Mouse (Mus musculus) CH12.LX (cell line): Measurements from ENCODE around the gene Olfr455. TPM values are rescaled to one million over a fixed set of nuclear protein-coding genes. Genes with fewer than 3 reads are reported as not detected.

Source experiments
- DNase-seq: peaks from one replicate; pipeline ENCODE4 v3.0.0-alpha.2; 2013; ENCODE audit errors: extremely low read depth
- H3K27ac ChIP-seq: 2 replicates; pipeline ENCODE4 v1.5.1; 2012; ENCODE audit warnings: low read depth, mild to moderate bottlenecking, control low read depth, moderate library complexity; ENCODE audit not compliant: insufficient read depth
- H3K27me3 ChIP-seq: replicated peaks from 2 replicates; pipeline ENCODE3; 2012; ENCODE audit warnings: inconsistent platforms
- H3K36me3 ChIP-seq, 2 experiments: replicated peaks in 1 of 2; 2 replicates each; pipeline versions ENCODE3 to v1.6.1; 2012; ENCODE audit warnings: inconsistent platforms in 1 of 2, low read length in 1 of 2, mild to moderate bottlenecking in 1 of 2, mixed read lengths in 1 of 2, moderate library complexity in 1 of 2; ENCODE audit not compliant: control insufficient read depth in 1 of 2, insufficient read depth in 1 of 2
- H3K4me1 ChIP-seq, 2 experiments: 2 replicates each; pipeline ENCODE4 v1.6.1; 2012; ENCODE audit warnings: inconsistent platforms in 1 of 2, moderate library complexity in 1 of 2; ENCODE audit not compliant: insufficient read depth in 2 of 2, control insufficient read depth in 1 of 2
- H3K4me2 ChIP-seq: 2 replicates; pipeline ENCODE4 v1.6.1; 2012; ENCODE audit warnings: low read depth, mild to moderate bottlenecking, control low read depth; ENCODE audit not compliant: poor library complexity, insufficient read depth, severe bottlenecking
- H3K4me3 ChIP-seq, 3 experiments: fragments of 150-350 bp in 1 of 3; sonication (generic) in 1 of 3; replicated peaks in 1 of 3; 2 replicates each; pipeline versions ENCODE3 to v1.5.1; 2011 to 2012; ENCODE audit warnings: low read depth in 2 of 3, low read length in 2 of 3, mild to moderate bottlenecking in 2 of 3, moderate library complexity in 2 of 3, control low read depth in 1 of 3, improper control_type of control experiment in 1 of 3, inconsistent platforms in 1 of 3, mixed read lengths in 1 of 3; ENCODE audit not compliant: poor library complexity in 1 of 3
- H3K79me2 ChIP-seq: replicated peaks from 2 replicates; pipeline ENCODE4 v1.6.1; 2012; ENCODE audit warnings: mild to moderate bottlenecking, moderate library complexity; ENCODE audit not compliant: control insufficient read depth, poor library complexity, insufficient read depth, severe bottlenecking; ENCODE audit errors: extremely low read depth
- H3K9ac ChIP-seq: 2 replicates; pipeline ENCODE4 v1.6.1; 2012; ENCODE audit warnings: low read depth, mild to moderate bottlenecking, control low read depth, moderate library complexity; ENCODE audit not compliant: insufficient read depth
- H3K9me3 ChIP-seq: replicated peaks from 2 replicates; pipeline ENCODE3; 2012; ENCODE audit warnings: low read length, inconsistent platforms, mixed read lengths
- BHLHE40 ChIP-seq: IDR thresholded peaks from 2 replicates; pipeline ENCODE4 v1.6.1; 2011; ENCODE audit warnings: mild to moderate bottlenecking, low read depth, low read length, improper control_type of control experiment
- CHD1 ChIP-seq: IDR thresholded peaks from 2 replicates; pipeline ENCODE4 v1.6.1; 2012; ENCODE audit warnings: low read depth, low read length, improper control_type of control experiment, inconsistent platforms
- CHD2 ChIP-seq: IDR thresholded peaks from 2 replicates; pipeline ENCODE4 v1.6.1; 2011; ENCODE audit warnings: low read length, improper control_type of control experiment
- CTCF ChIP-seq, 2 experiments: IDR thresholded peaks in 1 of 2; conservative IDR thresholded peaks in 1 of 2; 2 replicates each; pipeline ENCODE4 v1.5.1; 2011 to 2012; ENCODE audit warnings: low read depth in 2 of 2, low read length in 2 of 2, improper control_type of control experiment in 1 of 2, inconsistent platforms in 1 of 2, mild to moderate bottlenecking in 1 of 2, moderate library complexity in 1 of 2
- E2F4 ChIP-seq: IDR thresholded peaks from 2 replicates; pipeline ENCODE4 v1.6.1; 2011; ENCODE audit warnings: low read depth, low read length, improper control_type of control experiment; ENCODE audit not compliant: insufficient replicate concordance
- ETS1 ChIP-seq: conservative IDR thresholded peaks from 2 replicates; pipeline ENCODE4 v1.6.1; 2012; ENCODE audit warnings: low read depth, mild to moderate bottlenecking, inconsistent platforms, low read length, improper control_type of control experiment, moderate library complexity
- GABPA ChIP-seq: IDR thresholded peaks from 2 replicates; pipeline ENCODE4 v1.6.1; 2012; ENCODE audit warnings: low read depth, low read length, improper control_type of control experiment, inconsistent platforms; ENCODE audit not compliant: insufficient replicate concordance
- HCFC1 ChIP-seq: IDR thresholded peaks from 2 replicates; pipeline ENCODE4 v1.6.1; 2012; ENCODE audit warnings: low read depth, mild to moderate bottlenecking, inconsistent platforms, low read length, improper control_type of control experiment
- KAT2A ChIP-seq: IDR thresholded peaks from 2 replicates; pipeline ENCODE4 v1.6.1; 2012; ENCODE audit warnings: low read length, improper control_type of control experiment, inconsistent platforms; ENCODE audit not compliant: insufficient replicate concordance
- MAFK ChIP-seq: IDR thresholded peaks from 2 replicates; pipeline ENCODE4 v1.6.1; 2011; ENCODE audit warnings: low read length, improper control_type of control experiment; ENCODE audit not compliant: insufficient replicate concordance
- MAX ChIP-seq: IDR thresholded peaks from 2 replicates; pipeline ENCODE4 v1.6.1; 2011; ENCODE audit warnings: low read length, improper control_type of control experiment
- MAZ ChIP-seq: IDR thresholded peaks from 2 replicates; pipeline ENCODE4 v1.6.1; 2012; ENCODE audit warnings: low read depth, mild to moderate bottlenecking, inconsistent platforms, low read length, improper control_type of control experiment, moderate library complexity
- POLR2AphosphoS2 ChIP-seq: IDR thresholded peaks from 2 replicates; pipeline ENCODE4 v1.6.1; 2011; ENCODE audit warnings: low read depth, low read length, improper control_type of control experiment
- RCOR1 ChIP-seq: conservative IDR thresholded peaks from 2 replicates; pipeline ENCODE4 v1.6.1; 2012; ENCODE audit warnings: low read depth, mild to moderate bottlenecking, inconsistent platforms, low read length, improper control_type of control experiment
- SIN3A ChIP-seq: IDR thresholded peaks from 2 replicates; pipeline ENCODE4 v1.6.1; 2012; ENCODE audit warnings: low read length, improper control_type of control experiment, inconsistent platforms
- SMC3 ChIP-seq: IDR thresholded peaks from 2 replicates; pipeline ENCODE4 v1.6.1; 2011; ENCODE audit warnings: low read depth, low read length, improper control_type of control experiment
- TBP ChIP-seq: conservative IDR thresholded peaks from 2 replicates; pipeline ENCODE4 v1.6.1; 2011; ENCODE audit warnings: low read depth, low read length, improper control_type of control experiment
- TCF12 ChIP-seq: IDR thresholded peaks from 2 replicates; pipeline ENCODE4 v1.6.1; 2014; ENCODE audit warnings: low read depth, mild to moderate bottlenecking, inconsistent platforms, low read length, improper control_type of control experiment
- USF1 ChIP-seq: IDR thresholded peaks from 2 replicates; pipeline ENCODE4 v1.6.1; 2014; ENCODE audit warnings: low read depth, mild to moderate bottlenecking, inconsistent platforms, low read length, improper control_type of control experiment
- USF2 ChIP-seq: conservative IDR thresholded peaks from 2 replicates; pipeline ENCODE4 v1.6.1; 2011; ENCODE audit warnings: low read depth, low read length, improper control_type of control experiment
- ZC3H11A ChIP-seq: IDR thresholded peaks from 2 replicates; pipeline ENCODE4 v1.6.1; 2012; ENCODE audit warnings: low read depth, mild to moderate bottlenecking, inconsistent platforms, low read length, improper control_type of control experiment
- ZMIZ1 ChIP-seq: IDR thresholded peaks from 2 replicates; pipeline ENCODE4 v1.6.1; 2012; ENCODE audit warnings: low read depth, mild to moderate bottlenecking, inconsistent platforms, low read length, improper control_type of control experiment
- dilution Hi-C: fragments of 300-500 bp; cut with MboI; formaldehyde crosslinking; loops from 2 replicates; pipeline ENCODE4 v1.14.3; 2020; ENCODE audit warnings: low sequenced_read_pairs; ENCODE audit not compliant: extremely low pct_unique_long_range_greater_than_20kb, extremely low pct_ligation_motif_present
- in situ Hi-C: fragments of 300-500 bp; cut with MboI; formaldehyde crosslinking; loops from 3 replicates; pipeline ENCODE4 v1.14.3; 2019; ENCODE audit warnings: low sequenced_read_pairs, low pct_ligation_motif_present, low pct_unique_long_range_greater_than_20kb, mixed read lengths
- polyA plus RNA-seq: library from polyadenylated mRNA; unstranded; fragments of >175 nt; gene quantifications from 2 replicates; pipeline ENCODE4 v1.2.1, GENCODE M21; 2012; ENCODE audit warnings: low read depth; ENCODE audit not compliant: insufficient read length
- total RNA-seq, 2 experiments: library from RNA; depleted of rRNA; stranded (reverse); fragments of 300-350 nt in 1 of 2; fragments of >200 nt in 1 of 2; gene quantifications; 2 replicates each; pipeline ENCODE4 v1.2.3; 2012 to 2014

Gene Olfr455
- total and polyA plus RNA-seq, 3 experiments, result not detected

DNA sequence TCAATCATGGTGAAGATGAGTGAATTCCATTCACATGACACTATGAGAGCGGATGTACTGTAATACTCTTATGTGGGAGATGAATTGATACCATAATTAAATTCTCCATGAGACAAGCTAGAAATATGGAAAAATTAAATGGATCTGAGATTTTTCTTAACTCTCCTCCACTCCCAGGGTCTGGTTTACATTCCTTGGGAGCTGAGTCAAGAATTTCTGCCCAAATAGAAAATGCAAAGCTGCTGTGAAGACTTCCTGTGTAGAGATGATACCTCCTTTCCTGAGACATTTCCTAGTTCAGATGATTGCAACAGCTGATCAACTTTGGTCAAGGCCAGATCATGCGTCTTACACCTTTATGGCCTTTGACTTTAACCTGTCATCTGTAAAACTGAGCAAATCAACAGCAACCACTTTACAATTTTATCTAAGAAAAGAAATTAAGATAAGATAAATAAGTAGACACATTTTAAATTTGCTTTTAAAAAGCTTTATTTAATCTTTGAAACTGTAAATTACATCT, 18.8 kb upstream of the Olfr455 start:
- Histone ChIP-seq H3K27me3 (no peaks in the 10 kb centered on the region), H3K9me3 (no peaks in the 10 kb centered on the region), H3K4me1 (no peaks in the 10 kb centered on the region), H3K36me3 (no peaks in the 10 kb centered on the region), H3K4me2 (no peak overlapping the region), H3K79me2 (no peaks in the 10 kb centered on the region), H3K9ac (no peak overlapping the region), H3K4me3 (no peak overlapping the region), H3K27ac (no peak overlapping the region)
- no peak for TF ChIP-seq TCF12
- no peak for TF ChIP-seq CHD1
- no peak for TF ChIP-seq RCOR1
- no peak for TF ChIP-seq POLR2AphosphoS2
- TF ChIP-seq KAT2A, result no peak
- no peak for TF ChIP-seq USF1
- TF ChIP-seq CTCF (conservative IDR thresholded peaks at IDR 0.05 in 1 of 2, IDR thresholded peaks at IDR 0.05 in 1 of 2; ENCODE audit: low read depth in 2 of 2, low read length in 2 of 2), result no peak
- no peak for TF ChIP-seq MAZ
- no peak for TF ChIP-seq GABPA
- TF ChIP-seq SMC3, result no peak
- no peak for TF ChIP-seq TBP
- TF ChIP-seq SIN3A, result no peak
- no peak for TF ChIP-seq ZC3H11A
- no peak for TF ChIP-seq MAFK
- TF ChIP-seq ETS1, result no peak
- TF ChIP-seq BHLHE40, result no peak
- DNase-seq, result no peak
- in situ Hi-C loops (no loop called here), dilution Hi-C loops (no loop called here)

DNA sequence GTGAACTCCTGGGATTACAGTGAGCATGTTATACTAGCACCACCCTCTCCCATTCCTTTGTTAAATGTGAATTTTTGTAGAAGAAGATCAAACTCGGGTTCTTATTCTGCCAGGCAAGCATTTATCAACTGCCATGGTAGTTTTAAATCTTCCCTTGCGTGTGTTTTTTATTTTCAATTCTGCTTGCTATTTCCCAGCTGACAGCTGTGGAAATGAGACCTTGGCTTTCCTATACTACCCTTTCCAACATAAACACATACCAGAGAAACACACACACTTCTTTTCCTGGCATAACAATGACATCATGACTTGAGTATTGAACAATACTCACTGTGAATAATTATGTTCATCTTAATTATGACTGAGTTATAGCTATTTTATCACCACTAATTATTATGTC, 14.9 kb upstream of the Olfr455 start:
- no peaks in the 10 kb centered on the region for H3K36me3 ChIP-seq
- no peaks in the 10 kb centered on the region for H3K9me3 ChIP-seq
- no peak for DNase-seq
- in situ Hi-C loops, result no loop called here
- no peak overlapping the region for H3K27ac ChIP-seq
- H3K79me2 ChIP-seq, result no peaks in the 10 kb centered on the region
- no peak overlapping the region for H3K9ac ChIP-seq
- no peak overlapping the region for H3K4me2 ChIP-seq
- H3K4me3 ChIP-seq, result no peak overlapping the region
- TF ChIP-seq USF2, result no peak
- no peak for TF ChIP-seq ETS1
- no peak for TF ChIP-seq POLR2AphosphoS2
- TF ChIP-seq MAX, result no peak
- TF ChIP-seq CHD2, result no peak
- no peak for TF ChIP-seq E2F4
- TF ChIP-seq ZMIZ1, result no peak
- no peak for TF ChIP-seq HCFC1
- TF ChIP-seq, all 38 proteins: peak for 0
- no peaks in the 10 kb centered on the region for H3K27me3 ChIP-seq
- no peaks in the 10 kb centered on the region for H3K4me1 ChIP-seq
- dilution Hi-C loops, result no loop called here
